Mouse (Mus musculus) brain, embryonic 14.5 days (tissue): ENCODE data around the gene Pnpla8. TPM values are rescaled to one million over a fixed set of nuclear protein-coding genes. Genes with fewer than 3 reads are reported as not detected.
A peak's percentile ranks its signal among the peaks of the same experiment; 100 is the strongest.
"Not testable (repeated sequence)": the region's sequence is repeated elsewhere in the genome, so short reads cannot be mapped to it uniquely, and the experiment has no call there.

Experiments
- DNase-seq: peaks from one replicate; pipeline ENCODE4 v3.0.0-alpha.2; 2011; ENCODE audit warnings: low read depth
- CTCF ChIP-seq: fragments of 200-500 bp; IDR thresholded peaks from 2 replicates; pipeline ENCODE4 v1.5.1; 2012; ENCODE audit warnings: inconsistent platforms, mild to moderate bottlenecking, moderate library complexity, borderline replicate concordance; ENCODE audit not compliant: insufficient read depth, insufficient read length; ENCODE audit errors: extremely low read depth
- POLR2A ChIP-seq: fragments of 200-500 bp; IDR thresholded peaks from 2 replicates; pipeline ENCODE4 v1.6.1; 2012; ENCODE audit warnings: mild to moderate bottlenecking, inconsistent platforms, borderline replicate concordance; ENCODE audit not compliant: poor library complexity, insufficient read depth, insufficient read length, severe bottlenecking; ENCODE audit errors: extremely low read depth
- polyA plus RNA-seq: library from polyadenylated mRNA; depleted of rRNA; stranded (reverse); fragments of >200 nt; gene quantifications from 2 replicates; pipeline ENCODE4 v1.2.3, GENCODE M21; 2012; rRNA removed

Gene Pnpla8
- 54.4 and 60.5 TPM in 2 replicates for polyA plus RNA-seq

GRCm38 (mm10) chr12:44221070-44221469 lies at the start of gene Pnpla8:
Gene Pnpla8 (plus strand): TSS chr12:44221370.
- DNase-seq: not testable (repeated sequence)

- no peak for TF ChIP-seq CTCF
- no peak for TF ChIP-seq POLR2A
- DNase-seq: peak; percentile 58
Observed at GRCm38 (mm10) chr12:44176331-44177037, 44.7 kb upstream of the Pnpla8 start.

- DNase-seq: peak; percentile 84
- TF ChIP-seq POLR2A: no peak
- TF ChIP-seq CTCF: no peak
Observed at GRCm38 (mm10) chr12:44177038-44177355, 44.2 kb upstream of the Pnpla8 start.

- TF ChIP-seq POLR2A: no peak
- peak; percentile 77; the same call in 1 of the 2 replicates for TF ChIP-seq CTCF
- peak; percentile 91 for DNase-seq
Observed at GRCm38 (mm10) chr12:44181081-44181982, 39.8 kb upstream of the Pnpla8 start.

- TF ChIP-seq POLR2A (no peak), CTCF (no peak)
- no peak for DNase-seq
Observed at GRCm38 (mm10) chr12:44197873-44198525, 23.2 kb upstream of the Pnpla8 start.

GRCm38 (mm10) chr12:44209141-44209823 lies 11.9 kb upstream of the Pnpla8 start:
- TF ChIP-seq CTCF (peak; percentile 2; the same call in 1 of the 2 replicates), POLR2A (no peak)
- DNase-seq: peak; percentile 60

- peak; percentile 100 for DNase-seq
- TF ChIP-seq CTCF: peak; percentile 72
- peak; percentile 96 for TF ChIP-seq POLR2A
Observed at GRCm38 (mm10) chr12:44209824-44210752, 11.1 kb upstream of the Pnpla8 start, which contains the start of gene Dnajb9. Gene Dnajb9 (minus strand): TSS chr12:44210326.

GRCm38 (mm10) chr12:44211555-44211954 lies 9.6 kb upstream of the Pnpla8 start:
- no peak for TF ChIP-seq CTCF
- TF ChIP-seq POLR2A: no peak
- DNase-seq: no peak

GRCm38 (mm10) chr12:44221651-44222356 lies 634 bp downstream of the Pnpla8 start:
- DNase-seq: peak; percentile 23
- TF ChIP-seq POLR2A (no peak), CTCF (no peak)

GRCm38 (mm10) chr12:44223044-44223443 lies 1.9 kb downstream of the Pnpla8 start:
- TF ChIP-seq CTCF (no peak), POLR2A (no peak)
- no peak for DNase-seq

- no peak for TF ChIP-seq CTCF
- TF ChIP-seq POLR2A: no peak
- no peak for DNase-seq
Observed at GRCm38 (mm10) chr12:44224650-44225049, 3.5 kb downstream of the Pnpla8 start.

- DNase-seq: no peak
- TF ChIP-seq POLR2A (no peak), CTCF (no peak)
Observed at GRCm38 (mm10) chr12:44241090-44241489, 19.9 kb downstream of the Pnpla8 start.

GRCm38 (mm10) chr12:44242407-44242806 lies 21.2 kb downstream of the Pnpla8 start:
- no peak for TF ChIP-seq CTCF
- no peak for TF ChIP-seq POLR2A
- no peak for DNase-seq
